Mouse (Mus musculus): Measurements from ENCODE around the gene Alcam. TPM values are rescaled to one million over a fixed set of nuclear protein-coding genes. Genes with fewer than 3 reads are reported as not detected.

Alcam gene
- polyA plus RNA-seq, 1 experiment from 2014 or later = 22.1 TPM

DNA sequence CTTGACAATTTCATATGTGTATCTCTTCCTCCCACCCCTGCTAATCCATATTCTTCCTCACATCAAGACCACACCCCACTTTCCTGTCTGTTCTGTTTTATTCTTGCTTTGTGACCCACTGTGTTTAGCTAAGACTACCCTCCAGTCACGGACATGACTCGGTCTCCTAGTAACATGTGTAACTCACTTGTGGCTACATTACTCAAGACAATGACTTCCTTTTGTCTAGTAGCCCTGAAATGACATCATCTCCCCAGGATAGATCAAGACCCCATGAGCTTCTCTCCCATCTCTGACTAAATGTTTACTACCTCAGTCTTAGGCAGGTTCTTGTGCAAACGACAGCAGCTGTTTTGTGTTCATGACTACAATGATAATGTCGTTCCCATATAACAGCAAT lies 231.0 kb downstream of the Alcam start:
- H3K27me3 ChIP-seq = no peaks in the 10 kb centered on the region
- no peak overlapping the region for H3K27ac ChIP-seq (replicated peaks)
- H3K36me3 ChIP-seq = no peaks in the 10 kb centered on the region
- H3K9ac ChIP-seq = no peak overlapping the region
- no peaks in the 10 kb centered on the region for H3K4me1 ChIP-seq (replicated peaks)
- no peak for ATAC-seq (ENCODE audit: low read depth)
- no peak overlapping the region for H3K4me3 ChIP-seq
- 72% methylated on average over 4 of the region's 4 CpGs for WGBS
- no peak overlapping the region for H3K4me2 ChIP-seq
- no peaks in the 10 kb centered on the region for H3K9me3 ChIP-seq

DNA sequence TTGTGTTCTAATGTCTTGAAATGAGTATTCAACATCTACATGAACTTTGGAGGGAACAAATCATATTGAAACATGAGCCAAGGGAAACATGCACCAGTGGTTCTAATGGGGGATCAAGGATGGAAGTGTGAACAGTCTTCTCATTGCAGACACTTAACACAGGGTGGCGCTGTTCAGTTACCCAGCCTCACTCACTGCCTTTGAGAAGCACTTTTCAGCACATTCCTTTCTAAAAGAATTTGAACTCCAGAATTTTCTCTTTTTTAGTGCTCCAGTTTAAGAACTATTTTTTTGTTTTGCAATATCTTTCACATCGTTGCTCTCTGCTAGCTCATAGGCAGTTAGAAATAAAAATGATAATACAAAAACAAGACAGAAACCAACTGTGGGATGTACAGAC lies 234.8 kb downstream of the Alcam start:
- no peak overlapping the region for H3K9ac ChIP-seq
- H3K27me3 ChIP-seq = no peaks in the 10 kb centered on the region
- H3K27ac ChIP-seq (replicated peaks) = no peak overlapping the region
- H3K9me3 ChIP-seq = no peaks in the 10 kb centered on the region
- WGBS = 16% methylated on average over 2 of the region's 2 CpGs
- no peaks in the 10 kb centered on the region for H3K36me3 ChIP-seq
- no peak overlapping the region for H3K4me3 ChIP-seq
- H3K4me2 ChIP-seq = no peak overlapping the region
- ATAC-seq (ENCODE audit: low read depth) = no peak
- no peaks in the 10 kb centered on the region for H3K4me1 ChIP-seq (replicated peaks)

DNA sequence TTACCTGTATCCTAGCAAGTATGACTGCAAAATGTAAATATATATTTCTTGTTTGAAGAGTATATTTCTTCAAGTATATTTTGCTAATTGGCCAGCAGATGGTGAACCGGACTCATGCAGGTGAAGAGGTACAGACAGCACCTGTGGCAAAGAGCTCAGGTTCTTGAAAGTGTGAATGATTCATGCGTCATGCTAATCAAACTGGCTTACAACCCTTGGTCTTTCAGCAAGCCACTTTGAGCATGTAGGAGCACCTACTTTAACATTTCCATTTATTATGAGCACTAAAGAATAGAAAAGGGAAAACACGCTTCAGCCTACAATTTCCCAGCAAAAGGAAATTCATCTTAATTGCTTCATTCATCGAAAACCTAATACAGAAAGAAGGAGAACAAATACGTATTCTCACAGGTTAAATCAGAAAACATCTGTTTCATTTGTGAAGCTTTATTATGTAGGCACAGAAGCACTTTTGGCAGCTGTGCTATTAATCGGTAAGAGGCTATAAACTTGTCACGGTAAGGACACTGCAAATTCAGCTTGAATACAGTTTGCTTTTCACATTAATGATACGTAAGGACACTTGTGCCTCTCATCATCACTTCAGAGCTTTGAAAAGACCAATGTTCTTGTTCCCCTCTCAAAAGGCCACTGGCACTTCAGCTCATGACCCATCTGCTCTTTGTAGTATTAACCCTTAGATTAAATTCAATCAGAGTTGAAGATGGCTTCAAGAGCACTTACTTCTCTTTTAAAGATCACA lies 242.8 kb downstream of the Alcam start:
- no peak for ATAC-seq (ENCODE audit: low read depth)
- Histone ChIP-seq H3K9me3 (no peaks in the 10 kb centered on the region), H3K4me2 (no peak overlapping the region), H3K4me1 (replicated peaks) (no peaks in the 10 kb centered on the region), H3K4me3 (no peak overlapping the region), H3K9ac (no peak overlapping the region), H3K36me3 (no peaks in the 10 kb centered on the region), H3K27ac (replicated peaks) (no peak overlapping the region), H3K27me3 (no peaks in the 10 kb centered on the region)
- 55% methylated on average over 8 of the region's 8 CpGs for whole genome bisulfite sequencing

DNA sequence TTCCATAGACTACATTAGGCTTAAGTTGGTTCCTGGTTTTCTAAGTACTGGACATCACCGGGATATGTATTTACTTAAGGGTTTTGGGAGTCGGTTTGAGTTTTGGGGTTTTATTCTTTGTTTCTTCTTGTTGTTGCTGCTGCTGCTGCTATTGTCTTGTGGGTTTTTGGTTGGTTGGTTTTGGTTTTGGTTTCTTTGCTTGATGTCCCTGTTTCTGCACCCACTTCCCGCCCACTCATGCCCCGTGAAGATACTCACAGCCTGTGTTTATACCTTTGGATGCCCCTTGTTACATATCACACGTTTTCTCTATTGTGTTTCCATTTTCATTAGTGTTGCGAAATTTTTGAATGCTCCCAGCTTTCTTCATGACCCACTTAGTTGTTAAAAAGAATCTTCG lies 253.8 kb downstream of the Alcam start:
- 93% methylated on average over 7 of the region's 7 CpGs for WGBS
- no peak for ATAC-seq (ENCODE audit: low read depth)

More for the DNA sequence above, 253.8 kb downstream of the Alcam start:
- Histone ChIP-seq H3K9ac (no peak overlapping the region), H3K4me2 (no peak overlapping the region), H3K36me3 (peaks cover 29% of the 10 kb centered on the region), H3K4me1 (replicated peaks) (no peaks in the 10 kb centered on the region), H3K4me3 (no peak overlapping the region), H3K27me3 (no peaks in the 10 kb centered on the region), H3K9me3 (no peaks in the 10 kb centered on the region), H3K27ac (replicated peaks) (no peak overlapping the region)

All from neural tube, embryonic 13.5 days (tissue).